14 mouse cellular contexts compared by ENCODE assay signal in genomic region chr2:93404169-93404568, GRCm38 (mm10). TPM values are rescaled to one million over a fixed set of nuclear protein-coding genes. Genes with fewer than 3 reads are reported as not detected.
DNase-seq lines count a peak whose midpoint lies in the region; ATAC-seq and TF ChIP-seq lines count a peak whose summit lies in the region.
"Had no signal": no experiment of that assay in that cellular context is flagged by ENCODE, and none has a peak within 500 bp of the region (broad histone marks: within the 10 kb centered on the region; RNA-seq: fewer than 3 reads in every experiment).

No protein-coding gene starts in this region.

- peak; percentile 72 for TF ChIP-seq RAD21 in CH12.LX (IDR thresholded peaks at IDR 0.05; ENCODE audit: low read depth, low read length)

- H3K4me3 ChIP-seq in cerebellum, adult 2 months (replicated peaks; ENCODE audit: insufficient read depth, low read depth, low read length): no peak overlapping the region
- H3K4me3 ChIP-seq in kidney, postnatal 0 days (replicated peaks; ENCODE audit: low read depth, low read length): no peak overlapping the region
- no peak overlapping the region for H3K4me3 ChIP-seq in CH12.LX (replicated peaks in 1 of 3; ENCODE audit: low read depth in 2 of 3, low read length in 2 of 3, poor library complexity in 1 of 3)
- no peak overlapping the region for H3K4me3 ChIP-seq in intestine, postnatal 0 days (ENCODE audit: low read depth, low read length)
- H3K4me3 ChIP-seq: forebrain, embryonic 15.5 days; hindbrain, embryonic 15.5 days; liver, embryonic 13.5 days; midbrain, embryonic 13.5 days had no signal

- no peaks in the 10 kb centered on the region for H3K36me3 ChIP-seq in kidney, postnatal 0 days (ENCODE audit: insufficient read depth, low read length)
- H3K36me3 ChIP-seq in CH12.LX (replicated peaks in 1 of 2; ENCODE audit: control insufficient read depth in 1 of 2, insufficient read depth in 1 of 2, low read length in 1 of 2): no peaks in the 10 kb centered on the region
- no peaks in the 10 kb centered on the region for H3K36me3 ChIP-seq in intestine, postnatal 0 days (ENCODE audit: control insufficient read depth, insufficient read depth)
- H3K36me3 ChIP-seq: forebrain, embryonic 15.5 days; hindbrain, embryonic 15.5 days; liver, embryonic 13.5 days; midbrain, embryonic 13.5 days had no signal

- TF ChIP-seq CTCF in cerebellum, adult 2 months (IDR thresholded peaks at IDR 0.05; ENCODE audit: borderline replicate concordance, insufficient read depth, low read depth, low read length): peak; percentile 8; the same call in 1 of the 2 replicates
- TF ChIP-seq CTCF in kidney, postnatal 0 days (IDR thresholded peaks at IDR 0.05; ENCODE audit: low read depth): peak; percentile 65
- TF ChIP-seq CTCF in CH12.LX (conservative IDR thresholded peaks at IDR 0.05 in 1 of 2, IDR thresholded peaks at IDR 0.05 in 1 of 2; ENCODE audit: low read depth in 2 of 2, low read length in 2 of 2): peak in 1 of 2 experiments; percentile 78; a peak in 2 of 4 replicates
- peak; percentile 76 for TF ChIP-seq CTCF in intestine, postnatal 0 days (IDR thresholded peaks at IDR 0.05; ENCODE audit: low read depth)

- peaks cover 3% of the 10 kb centered on the region; the same call in 1 of the 2 replicates for H3K4me1 ChIP-seq in cerebellum, adult 2 months (ENCODE audit: control insufficient read depth, insufficient read depth, low read length)
- peaks cover 7% of the 10 kb centered on the region for H3K4me1 ChIP-seq in kidney, postnatal 0 days (replicated peaks; ENCODE audit: insufficient read depth, low read length)
- H3K4me1 ChIP-seq in CH12.LX (ENCODE audit: control insufficient read depth in 1 of 2, insufficient read depth in 2 of 2): 0 out of 4 replicates have a peak, but pooled peaks cover 0 to 3% of the 10 kb centered on the region in 2 experiments
- H3K4me1 ChIP-seq in intestine, postnatal 0 days (replicated peaks; ENCODE audit: control insufficient read depth, insufficient read depth, low read length): no peaks in the 10 kb centered on the region
- H3K4me1 ChIP-seq: liver, embryonic 13.5 days had no signal

- H3K79me2 ChIP-seq in CH12.LX (replicated peaks; ENCODE audit: control insufficient read depth, extremely low read depth, insufficient read depth, poor library complexity, severe bottlenecking): no peaks in the 10 kb centered on the region

- no peak for ATAC-seq in kidney, postnatal 0 days (replicated peaks; ENCODE audit: low FRiP score, low read depth)
- no peak for ATAC-seq in intestine, postnatal 0 days

- 66% methylated on average over 4 of the region's 4 CpGs for WGBS in cerebellum, adult 2 months
- WGBS in kidney, postnatal 0 days: 31% methylated on average over 4 of the region's 4 CpGs
- 28% methylated on average over 4 of the region's 4 CpGs for WGBS in intestine, postnatal 0 days

- dilution Hi-C loops in CH12.LX (cut with MboI; ENCODE audit: extremely low pct_ligation_motif_present, extremely low pct_unique_long_range_greater_than_20kb, low sequenced_read_pairs): no loop called here

- no peaks in the 10 kb centered on the region for H3K9me3 ChIP-seq in kidney, postnatal 0 days (replicated peaks; ENCODE audit: low read length)
- H3K9me3 ChIP-seq in CH12.LX (replicated peaks; ENCODE audit: low read length): peaks cover 7% of the 10 kb centered on the region
- H3K9me3 ChIP-seq in intestine, postnatal 0 days (ENCODE audit: control insufficient read depth): no peaks in the 10 kb centered on the region
- H3K9me3 ChIP-seq: forebrain, embryonic 15.5 days; hindbrain, embryonic 15.5 days; liver, embryonic 13.5 days; midbrain, embryonic 13.5 days had no signal

- in situ Hi-C loops in CH12.LX (cut with MboI; ENCODE audit: low pct_ligation_motif_present, low pct_unique_long_range_greater_than_20kb, low sequenced_read_pairs): no loop called here

- no peak overlapping the region for H3K4me2 ChIP-seq in kidney, postnatal 0 days (ENCODE audit: low read length)
- H3K4me2 ChIP-seq in CH12.LX (ENCODE audit: insufficient read depth, low read depth, poor library complexity, severe bottlenecking): no peak overlapping the region
- H3K4me2 ChIP-seq in intestine, postnatal 0 days (replicated peaks; ENCODE audit: low read depth): no peak overlapping the region
- H3K4me2 ChIP-seq: forebrain, embryonic 15.5 days; hindbrain, embryonic 15.5 days; liver, embryonic 13.5 days; midbrain, embryonic 13.5 days had no signal

- no peak for TF ChIP-seq EP300 in CH12.LX (IDR thresholded peaks at IDR 0.05; ENCODE audit: low read length)

- TF ChIP-seq POLR2A in cerebellum, adult 2 months (IDR thresholded peaks at IDR 0.05; ENCODE audit: borderline replicate concordance, insufficient read depth, low read length): no peak
- TF ChIP-seq POLR2A in CH12.LX (IDR thresholded peaks at IDR 0.05; ENCODE audit: low read depth, low read length): no peak

- no peak overlapping the region for H3K27ac ChIP-seq in cerebellum, adult 2 months (ENCODE audit: insufficient read depth, low read length)
- H3K27ac ChIP-seq in kidney, postnatal 0 days: no peak overlapping the region
- H3K27ac ChIP-seq in CH12.LX (ENCODE audit: insufficient read depth, low read depth): no peak overlapping the region
- no peak overlapping the region for H3K27ac ChIP-seq in intestine, postnatal 0 days (ENCODE audit: low read depth, low read length)
- H3K27ac ChIP-seq: forebrain, embryonic 15.5 days; hindbrain, embryonic 15.5 days; liver, embryonic 13.5 days; midbrain, embryonic 13.5 days had no signal

- no peak for DNase-seq in cerebellum, adult 2 months
- no peak for DNase-seq in cerebellum, adult 18-20 months
- peak; percentile 38 for DNase-seq in kidney, postnatal 0 days (ENCODE audit: low spot score)
- DNase-seq in kidney, adult 11 months: no peak
- no peak for DNase-seq in CH12.LX (ENCODE audit: extremely low read depth)
- no peak for DNase-seq in adrenal gland, postnatal 25 days
- no peak for DNase-seq in layer of hippocampus, postnatal 25 days (ENCODE audit: extremely low spot score in 1 of 2, low spot score in 1 of 2)
- DNase-seq: heart, adult 18-20 months; layer of hippocampus, postnatal 36 days; liver, embryonic 13.5 days had no signal

- H3K9ac ChIP-seq in kidney, postnatal 0 days (ENCODE audit: low read depth, low read length): no peak overlapping the region
- no peak overlapping the region for H3K9ac ChIP-seq in CH12.LX (ENCODE audit: insufficient read depth, low read depth)
- no peak overlapping the region for H3K9ac ChIP-seq in intestine, postnatal 0 days (ENCODE audit: low read depth, low read length)
- H3K9ac ChIP-seq: forebrain, embryonic 15.5 days; hindbrain, embryonic 15.5 days; liver, embryonic 13.5 days; midbrain, embryonic 13.5 days had no signal

- no peaks in the 10 kb centered on the region for H3K27me3 ChIP-seq in cerebellum, adult 2 months (ENCODE audit: control insufficient read depth, insufficient read depth, low read length)
- no peaks in the 10 kb centered on the region for H3K27me3 ChIP-seq in kidney, postnatal 0 days (ENCODE audit: insufficient read depth, low read length)
- H3K27me3 ChIP-seq in CH12.LX (replicated peaks): peaks cover 86% of the 10 kb centered on the region
- no peaks in the 10 kb centered on the region for H3K27me3 ChIP-seq in intestine, postnatal 0 days (replicated peaks; ENCODE audit: control insufficient read depth, insufficient read depth, low read length)
- H3K27me3 ChIP-seq: forebrain, embryonic 15.5 days; hindbrain, embryonic 15.5 days; liver, embryonic 13.5 days; midbrain, embryonic 13.5 days had no signal

TF ChIP-seq in CH12.LX, 34 proteins besides CTCF, POLR2A, EP300 and RAD21:
- TF ChIP-seq SMC3 (IDR thresholded peaks at IDR 0.05; ENCODE audit: low read depth, low read length) (peak; percentile 75), ZC3H11A (IDR thresholded peaks at IDR 0.05; ENCODE audit: low read depth, low read length) (peak; percentile 33; the same call in 1 of the 2 replicates), ZMIZ1 (IDR thresholded peaks at IDR 0.05; ENCODE audit: low read depth, low read length) (no peak), ETS1 (conservative IDR thresholded peaks at IDR 0.05; ENCODE audit: low read depth, low read length) (no peak)
TF ChIP-seq in CH12.LX: peak in this region for 2.

RNA-seq across cellular contexts. Expression of gene Cd82, which starts 58.8 kb away (rescaled TPM):
- 41.0 and 47.4 TPM in 2 replicates for polyA plus RNA-seq in cerebellum, adult 2 months (2012; rRNA removed)
- 85.1 and 89.4 TPM in 2 replicates for polyA plus RNA-seq in kidney, postnatal 0 days (2015; fragmentation: Nextera tagmentation; extraction: Ambion mirVana)
- 164 and 215 TPM in 2 replicates for total RNA-seq in CH12.LX (2012; rRNA removed)
- total RNA-seq in CH12.LX (2014; rRNA removed): 157 and 177 TPM in 2 replicates
- polyA plus RNA-seq in CH12.LX (2012; ENCODE audit: insufficient read length, low read depth): 249 and 294 TPM in 2 replicates
- polyA plus RNA-seq in intestine, postnatal 0 days (2015; fragmentation: Nextera tagmentation; extraction: Ambion mirVana): 184 and 199 TPM in 2 replicates
- 43.0 and 54.8 TPM in 2 replicates for total RNA-seq in adrenal gland, postnatal 25 days (2021)
- total RNA-seq in layer of hippocampus, postnatal 25 days (2021): 10 to 100 TPM; 22.0 to 23.8 TPM
